Mouse (Mus musculus) layer of hippocampus, adult 8-10 months (tissue): Measurements from ENCODE around the gene Atp6ap1l. TPM values are rescaled to one million over a fixed set of nuclear protein-coding genes. Genes with fewer than 3 reads are reported as not detected.
"Not testable (repeated sequence)": the region's sequence is repeated elsewhere in the genome, so short reads cannot be mapped to it uniquely, and the experiment has no call there.

Source experiments
- DNase-seq, 2 experiments: peaks; one replicate each; pipeline ENCODE4 v3.0.0; 2022; ENCODE audit warnings: low spot score in 2 of 2
- total RNA-seq, 4 experiments: library from RNA; stranded (reverse); gene quantifications; 2 replicates each; pipeline ENCODE4 v1.2.4; 2022

Atp6ap1l gene
- 1 to 10 TPM; 1.8 to 5.2 (median 2.3) TPM for total RNA-seq

DNA sequence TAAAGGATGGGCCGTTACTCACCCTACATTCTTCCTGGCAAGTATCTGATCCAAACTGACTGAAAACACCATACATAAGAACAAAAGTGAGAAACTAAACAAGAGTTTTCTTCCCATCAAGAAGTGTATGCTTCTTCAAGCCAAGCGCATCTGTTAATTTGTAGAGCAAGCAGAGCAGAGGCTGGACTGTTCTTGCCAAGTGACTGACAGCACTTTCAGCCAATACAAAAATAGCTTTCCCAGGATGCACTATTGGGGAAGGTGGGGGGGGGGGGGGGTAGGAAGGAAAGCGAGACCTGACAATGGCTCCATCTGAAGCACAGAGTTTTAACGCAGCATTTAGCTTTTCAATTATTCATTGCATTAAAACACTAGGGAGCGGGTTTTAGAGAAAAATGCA, at the start of gene Atp6ap1l:
Gene Atp6ap1l, minus strand, starts transcription at position 180 of the 400 bp plus-strand sequence.
- no peak for DNase-seq

DNA sequence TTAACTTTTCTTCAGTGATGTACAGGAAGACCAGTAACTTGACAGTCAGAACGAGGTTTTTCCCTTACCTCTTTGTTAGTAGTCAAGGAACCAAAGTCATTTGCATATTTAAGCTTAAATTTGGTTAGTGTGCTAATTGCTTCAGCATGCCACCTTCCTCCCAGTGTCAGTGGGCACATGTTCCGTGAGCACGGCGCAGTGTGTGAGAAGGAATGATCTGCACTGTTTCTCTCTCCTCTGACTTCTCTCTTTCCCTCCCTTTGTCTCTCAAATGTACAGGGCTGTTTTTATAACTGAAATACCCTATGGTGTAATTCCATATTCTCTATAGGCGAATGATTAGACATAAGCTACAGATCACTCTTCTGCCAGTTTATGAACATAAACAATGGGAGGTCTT, 34.4 kb upstream of the Atp6ap1l start:
- DNase-seq = no peak

DNA sequence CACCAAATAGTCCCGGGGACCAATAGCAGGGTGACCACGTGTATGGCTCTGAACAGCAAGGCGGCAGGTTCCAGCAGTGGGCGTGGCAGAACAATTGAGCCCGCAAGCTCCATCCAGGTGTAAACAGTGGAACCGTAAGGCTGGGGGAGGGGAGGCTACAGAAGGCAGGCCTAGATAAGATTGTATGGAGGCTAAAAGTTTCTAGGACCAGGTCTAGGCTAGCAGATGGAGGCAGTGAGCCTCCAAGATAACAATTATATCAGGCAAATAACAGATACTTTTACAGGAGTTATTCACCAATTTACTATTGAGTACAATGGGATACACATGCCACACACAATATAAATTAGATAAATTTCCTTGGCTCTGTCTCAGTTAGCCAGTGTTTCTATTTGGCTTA, 34.0 kb upstream of the Atp6ap1l start:
- DNase-seq = no peak

DNA sequence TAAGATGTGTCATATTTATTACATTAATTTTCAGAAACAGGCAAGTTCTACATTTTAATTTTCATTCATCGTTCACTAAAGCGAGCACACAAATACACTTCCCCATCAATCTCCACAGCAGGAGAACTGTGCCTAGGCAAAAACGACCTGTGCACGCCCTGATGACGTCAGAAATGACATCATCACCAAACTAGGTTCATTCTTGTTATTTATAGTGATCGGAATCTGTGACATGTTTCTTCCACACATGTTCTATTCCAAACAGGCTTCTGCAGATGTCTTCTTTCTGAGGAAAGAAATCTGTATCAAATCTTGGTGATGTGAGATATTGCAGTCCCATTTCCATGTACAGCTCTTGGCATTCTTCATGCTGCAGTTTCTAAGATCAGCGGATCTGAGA, 30.7 kb upstream of the Atp6ap1l start:
- DNase-seq = no peak

DNA sequence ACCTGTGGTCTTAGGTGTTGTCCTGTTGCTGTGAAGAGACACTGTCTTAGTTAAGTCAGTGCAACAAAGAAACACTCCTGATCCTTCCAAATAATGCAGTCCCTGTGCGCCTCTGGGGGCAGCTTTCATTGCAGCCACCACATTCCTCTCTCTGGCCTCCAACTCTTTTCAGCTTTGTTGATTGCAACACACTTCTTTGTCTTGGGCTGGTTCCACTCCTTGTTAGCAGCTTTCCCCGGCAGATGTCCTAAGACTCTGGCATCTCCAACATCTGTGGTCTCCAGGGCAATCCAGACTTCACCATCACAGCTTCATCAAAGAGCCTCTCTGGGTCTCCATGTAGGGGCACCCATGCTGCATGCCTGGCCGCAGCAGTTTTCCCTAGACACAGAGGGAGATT, 28.1 kb upstream of the Atp6ap1l start:
- no peak for DNase-seq

DNA sequence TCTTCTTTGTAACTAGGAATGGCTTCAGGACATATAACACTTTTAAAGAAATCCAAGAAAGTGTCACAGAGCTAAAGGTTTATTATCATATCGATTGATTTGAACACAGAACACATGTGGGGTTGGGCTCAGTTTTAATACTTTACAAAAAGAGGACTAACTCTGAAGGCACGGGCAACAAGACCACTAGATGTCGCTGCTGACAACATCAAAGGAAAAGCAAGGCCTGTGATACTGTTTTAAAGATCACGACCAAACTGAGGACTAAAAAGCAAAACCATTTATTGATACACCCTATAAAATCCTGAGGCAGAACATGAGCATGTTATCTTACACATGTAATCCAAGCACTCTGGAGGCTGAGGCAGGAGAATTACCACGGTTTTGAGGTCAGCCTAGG, 24.7 kb upstream of the Atp6ap1l start:
- DNase-seq = peak; percentile 65 to 82

DNA sequence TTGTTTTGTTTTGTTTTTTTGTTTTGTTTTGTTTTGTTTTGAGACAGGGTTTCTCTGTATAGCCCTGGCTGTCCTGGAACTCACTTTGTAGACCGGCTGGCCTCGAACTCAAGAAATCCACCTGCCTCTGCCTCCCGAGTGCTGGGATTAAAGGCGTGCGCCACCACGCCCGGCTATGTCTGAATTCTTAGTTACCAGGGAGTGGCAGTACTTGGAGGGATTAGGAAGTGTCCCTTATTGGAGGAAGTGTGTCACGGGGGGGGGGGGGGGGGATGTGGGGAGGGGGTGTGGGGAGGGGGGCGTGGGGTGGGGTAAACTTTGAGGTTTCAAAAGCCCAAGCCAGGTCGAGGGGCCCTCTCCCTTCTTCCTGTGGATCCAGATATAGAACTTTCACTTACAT, 23.1 kb upstream of the Atp6ap1l start:
- not testable (repeated sequence) for DNase-seq

DNA sequence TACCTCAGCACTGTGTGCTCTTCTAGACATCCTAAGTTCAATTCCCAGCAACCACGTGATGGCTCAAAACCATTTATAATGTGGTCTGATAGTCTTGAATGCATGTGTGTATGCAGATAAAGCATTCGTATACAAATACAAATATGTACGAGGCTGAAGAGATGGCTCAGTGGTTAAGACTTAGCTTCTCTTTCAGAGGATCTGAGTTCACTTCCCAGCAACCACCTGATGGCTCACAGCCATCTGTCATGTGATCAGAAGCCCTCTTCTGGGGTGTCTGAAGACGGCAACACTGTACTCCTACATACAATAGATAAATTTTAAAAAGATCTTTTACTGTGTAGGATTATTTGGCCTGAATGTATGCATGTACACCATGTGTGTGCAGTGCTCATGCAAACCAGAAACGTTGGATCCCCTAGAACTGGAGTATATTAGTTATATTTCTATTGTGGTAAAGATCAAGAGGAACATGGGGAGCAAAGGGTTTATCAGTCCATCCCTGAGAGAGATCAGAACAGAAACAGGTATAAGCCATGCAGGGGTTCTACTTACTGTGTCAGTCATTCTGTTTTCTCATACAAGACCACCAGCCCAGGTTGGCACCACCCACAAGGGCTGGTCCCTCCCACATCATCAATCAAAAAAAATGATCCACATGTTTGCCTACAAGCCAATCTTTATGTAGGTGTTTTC, 21.9 kb upstream of the Atp6ap1l start:
- no peak for DNase-seq

DNA sequence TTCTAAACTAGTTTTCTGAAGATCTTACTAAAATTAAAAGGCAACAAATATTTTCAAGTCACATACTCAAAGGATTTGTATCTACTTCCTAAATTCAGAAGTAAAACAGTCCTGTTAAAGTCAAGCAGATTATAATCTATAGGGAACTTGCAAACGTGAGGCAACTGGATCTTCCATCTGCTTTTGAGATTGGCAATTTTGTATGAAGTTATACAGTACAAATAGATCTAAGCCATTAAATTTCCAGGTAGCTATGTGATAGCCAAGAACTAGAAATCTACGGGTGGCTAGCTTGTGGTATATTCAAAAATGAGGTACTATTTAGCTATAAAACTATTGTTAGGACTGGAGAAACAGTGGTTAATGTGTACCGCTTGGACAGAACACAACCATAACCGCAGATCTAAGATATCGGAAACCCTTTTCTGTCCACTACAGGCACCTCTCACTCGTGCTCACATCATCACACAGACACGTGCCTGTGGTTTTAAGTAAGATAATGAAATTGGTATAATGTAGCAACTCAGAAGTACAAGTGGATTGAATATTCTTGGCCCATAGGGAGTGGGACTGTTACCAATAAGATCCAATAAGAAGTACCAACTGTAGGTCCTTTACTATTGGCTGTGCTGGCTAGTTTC, 21.1 kb upstream of the Atp6ap1l start:
- DNase-seq = no peak

DNA sequence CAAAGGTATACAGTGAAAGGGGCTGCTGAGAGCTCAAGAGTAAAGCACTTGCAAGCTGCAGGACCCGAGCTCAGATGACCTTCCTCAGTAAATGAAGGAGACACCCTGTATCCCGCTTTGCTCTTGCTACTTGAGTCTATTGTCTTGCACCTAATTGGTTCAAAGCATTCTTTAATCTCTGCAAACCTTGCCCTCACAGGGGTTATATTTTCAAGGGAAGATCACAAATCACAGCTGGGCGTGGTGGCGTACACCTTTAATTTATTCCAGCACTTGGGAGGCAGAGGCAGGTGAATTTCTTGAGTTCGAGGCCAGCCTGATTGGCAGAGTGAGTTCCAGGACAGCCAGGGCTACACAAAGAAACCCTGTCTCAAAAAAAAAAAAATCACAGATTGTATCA, 20.0 kb upstream of the Atp6ap1l start:
- DNase-seq = no peak

DNA sequence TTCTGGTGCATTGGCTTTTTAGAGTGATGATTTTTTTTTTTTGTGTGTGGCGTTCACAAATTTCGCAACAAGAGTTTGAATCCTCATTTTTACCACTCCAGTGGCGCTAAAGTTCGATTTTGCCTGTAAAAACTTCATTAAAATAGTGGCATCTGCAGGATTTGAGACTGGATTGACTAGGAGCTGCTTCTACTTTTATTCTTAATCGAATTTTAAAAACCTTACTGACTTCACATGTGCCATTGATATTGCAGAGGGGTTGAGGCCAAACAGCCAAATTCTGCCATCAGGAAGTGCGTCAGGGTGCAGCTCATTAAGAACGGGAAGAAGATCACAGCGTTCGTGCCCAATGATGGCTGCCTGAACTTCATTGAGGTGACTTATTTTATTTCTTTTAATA, 18.9 kb upstream of the Atp6ap1l start:
- DNase-seq = no peak

DNA sequence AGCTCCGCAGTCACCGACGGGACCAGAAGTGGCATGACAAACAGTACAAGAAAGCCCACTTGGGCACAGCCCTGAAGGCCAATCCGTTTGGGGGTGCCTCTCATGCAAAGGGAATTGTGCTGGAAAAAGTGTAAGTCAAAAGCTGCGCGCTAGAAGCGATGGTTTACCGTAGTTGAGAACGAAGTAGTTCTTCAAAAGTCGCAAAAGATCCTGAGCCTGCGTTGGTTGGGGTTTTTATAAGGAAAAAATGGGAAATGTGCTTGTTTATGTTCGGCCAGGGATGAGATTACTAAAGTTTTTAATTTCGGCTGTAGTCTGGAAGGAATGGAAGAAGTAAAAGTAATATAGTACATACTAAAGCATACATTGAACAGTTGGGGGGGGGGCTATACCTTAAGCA, 18.5 kb upstream of the Atp6ap1l start:
- not testable (repeated sequence) for DNase-seq

DNA sequence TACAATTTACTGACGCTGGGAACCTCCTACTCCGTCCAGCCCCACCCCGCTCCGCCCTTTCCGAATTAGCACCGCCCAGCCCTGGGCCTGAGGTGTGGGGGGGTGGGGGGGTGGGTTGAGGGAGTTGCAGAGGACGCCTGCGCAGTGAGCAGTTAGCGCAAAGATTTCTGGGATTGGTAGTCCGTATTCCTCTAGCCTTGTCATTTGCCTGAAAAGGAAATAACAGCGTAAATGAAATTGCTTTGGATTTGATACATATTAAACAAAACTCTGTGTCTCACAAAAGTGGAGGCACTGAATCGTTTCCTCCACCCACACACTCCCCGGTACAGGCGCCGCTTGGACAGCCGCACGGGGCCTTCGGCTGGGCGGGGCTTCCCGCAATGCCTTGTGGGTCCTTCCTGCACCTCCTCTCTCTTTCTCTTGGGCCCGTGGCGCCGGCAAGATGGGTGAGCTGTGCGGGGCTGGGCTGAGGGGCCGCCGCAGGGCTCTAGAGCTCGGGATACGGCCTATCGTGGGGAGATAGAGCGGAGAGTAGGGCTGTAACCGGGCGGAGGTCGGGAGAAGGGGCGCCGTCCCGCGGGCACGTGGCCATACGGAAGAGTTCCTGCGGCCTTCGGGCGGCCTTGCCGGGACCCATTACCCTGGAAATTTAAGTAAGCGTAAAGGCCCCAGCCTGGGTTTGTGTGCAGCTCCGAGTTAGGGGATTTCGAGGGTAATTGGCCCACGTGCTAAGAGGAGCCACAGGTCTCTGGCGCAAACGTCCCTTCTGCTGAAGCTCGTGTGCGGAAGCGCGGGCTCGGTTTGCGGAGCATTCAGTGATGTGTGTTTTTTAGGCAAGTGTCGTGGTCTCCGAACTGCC, 17.8 kb upstream of the Atp6ap1l start, which contains the start of gene Rps23:
Gene Rps23, plus strand, starts transcription at position 208 of the 862 bp plus-strand sequence.
- peak; percentile 84 to 87 for DNase-seq

DNA sequence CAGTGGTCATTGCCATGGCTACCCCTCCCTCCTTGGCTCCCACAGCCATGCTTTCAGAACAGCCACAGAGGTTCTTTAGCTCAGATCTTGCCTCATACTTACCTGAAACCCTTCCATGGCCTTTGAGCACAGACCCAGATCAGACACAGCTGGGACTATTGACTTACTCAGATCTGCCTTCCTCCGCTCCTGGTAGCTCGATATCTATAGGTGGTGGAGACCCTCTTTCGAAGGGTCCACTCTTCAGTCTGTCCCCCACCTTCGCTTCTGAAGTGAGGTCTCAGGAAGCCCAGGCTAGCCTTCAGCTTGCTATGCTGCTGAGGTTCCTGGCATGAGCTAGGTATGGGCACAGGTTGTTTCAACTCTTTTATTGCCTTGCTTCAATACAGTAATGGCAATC, 9.6 kb upstream of the Atp6ap1l start:
- DNase-seq = no peak

DNA sequence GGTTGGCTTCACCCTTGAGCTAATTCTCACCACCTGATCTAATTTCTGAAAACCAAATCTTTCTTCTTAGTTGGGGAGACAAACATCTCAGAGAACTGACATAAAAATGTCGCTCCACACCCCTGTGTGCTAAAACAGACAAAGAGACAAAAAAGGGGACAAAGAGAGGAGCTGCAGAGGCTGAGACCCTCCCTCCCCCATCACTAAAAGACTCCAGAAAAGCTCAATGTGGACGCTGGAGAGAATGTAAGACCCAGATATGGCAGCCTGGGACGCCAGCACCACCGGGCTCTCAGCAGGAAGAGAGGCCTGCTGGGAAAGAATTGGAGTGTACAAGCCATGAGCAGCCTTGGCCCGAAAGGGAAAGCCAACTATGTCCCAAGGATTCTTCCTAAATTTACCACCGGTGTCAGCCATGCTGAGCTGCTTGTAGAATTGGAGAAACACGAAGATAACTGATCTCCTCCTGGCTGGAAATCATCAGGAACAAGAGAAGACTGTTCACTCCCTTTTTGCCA, 8.6 kb upstream of the Atp6ap1l start:
- DNase-seq = no peak

DNA sequence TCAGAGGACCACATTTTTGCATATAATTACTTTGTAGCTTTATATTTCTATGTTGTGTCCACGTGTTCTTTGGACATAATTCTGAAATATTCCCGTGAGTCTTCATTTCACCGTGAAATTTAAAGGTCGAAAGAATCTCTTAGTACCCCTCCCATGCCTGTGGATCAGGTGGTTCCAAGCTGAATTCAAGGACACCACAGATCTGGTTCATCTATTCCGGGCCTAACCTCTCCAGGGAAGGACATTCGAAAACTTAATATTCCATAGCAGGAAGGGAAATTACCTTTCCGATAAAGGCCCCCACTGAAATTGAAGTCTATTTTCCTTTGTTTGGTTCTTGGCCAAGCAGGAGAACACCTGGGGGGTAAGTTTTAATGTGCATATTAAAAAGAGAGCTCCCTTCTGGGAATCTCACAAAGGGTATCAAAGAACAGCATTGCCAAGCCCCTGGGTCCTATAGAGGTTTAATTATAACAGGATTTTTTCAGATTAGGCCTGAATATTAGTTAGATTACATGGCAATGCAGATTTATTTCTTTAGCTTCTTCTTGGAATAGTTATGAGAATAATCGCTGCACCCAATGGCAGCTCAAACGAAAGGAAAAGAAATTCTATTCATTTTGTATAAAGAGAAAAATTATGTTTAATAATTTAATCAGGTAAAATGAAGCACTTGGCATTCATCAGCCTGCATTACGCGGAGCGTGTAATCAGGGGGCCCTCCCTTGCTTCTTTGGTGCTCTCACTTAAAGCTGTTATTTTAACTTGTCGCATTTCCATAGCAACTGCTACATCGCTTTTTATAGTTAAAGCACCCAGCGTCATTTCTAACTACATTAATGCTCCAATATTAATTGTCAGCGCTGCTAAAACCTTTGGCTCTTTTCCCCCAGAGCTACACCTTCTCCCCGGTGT, 7.9 kb upstream of the Atp6ap1l start:
- peak in 1 of 2 experiments; percentile 25 for DNase-seq

DNA sequence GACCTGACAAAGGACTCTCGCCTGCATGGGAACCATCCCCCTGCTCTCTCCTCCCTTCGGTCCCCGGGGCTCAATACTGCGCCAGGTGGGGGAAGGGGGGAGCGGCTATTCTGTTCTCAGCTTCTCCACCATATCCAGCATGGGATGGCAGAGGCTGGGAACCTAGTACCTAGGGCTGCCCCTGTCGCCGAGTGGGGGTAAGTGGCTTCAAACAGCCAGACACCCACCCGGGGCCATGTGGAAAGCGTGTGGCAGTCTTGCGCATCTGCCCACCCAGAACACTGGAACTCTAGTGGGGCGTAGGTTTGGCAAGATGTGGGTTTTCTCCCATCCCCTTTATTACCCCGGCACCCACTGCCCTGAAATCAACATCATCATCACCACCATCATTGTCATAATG, 2.2 kb upstream of the Atp6ap1l start:
- DNase-seq = no peak

DNA sequence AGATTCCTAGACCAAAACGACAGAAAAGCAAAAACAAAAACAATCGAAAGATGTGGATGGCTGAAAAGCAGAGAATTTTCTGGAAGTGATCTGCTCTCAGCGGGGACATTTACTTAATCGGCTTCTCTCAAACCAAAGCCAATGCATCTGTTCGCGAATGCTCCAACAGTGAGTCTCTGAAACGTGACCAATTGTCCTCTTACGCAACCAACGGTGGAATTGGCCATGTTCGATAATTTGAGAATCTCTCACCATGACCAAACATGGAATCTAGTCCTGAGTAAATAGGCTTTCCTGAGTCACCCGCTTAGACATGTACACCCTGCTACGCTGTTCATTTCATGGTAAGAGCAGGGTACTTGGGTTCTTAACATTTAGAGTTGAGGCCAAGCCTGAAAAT, 8.3 kb downstream of the Atp6ap1l start:
- DNase-seq = no peak

DNA sequence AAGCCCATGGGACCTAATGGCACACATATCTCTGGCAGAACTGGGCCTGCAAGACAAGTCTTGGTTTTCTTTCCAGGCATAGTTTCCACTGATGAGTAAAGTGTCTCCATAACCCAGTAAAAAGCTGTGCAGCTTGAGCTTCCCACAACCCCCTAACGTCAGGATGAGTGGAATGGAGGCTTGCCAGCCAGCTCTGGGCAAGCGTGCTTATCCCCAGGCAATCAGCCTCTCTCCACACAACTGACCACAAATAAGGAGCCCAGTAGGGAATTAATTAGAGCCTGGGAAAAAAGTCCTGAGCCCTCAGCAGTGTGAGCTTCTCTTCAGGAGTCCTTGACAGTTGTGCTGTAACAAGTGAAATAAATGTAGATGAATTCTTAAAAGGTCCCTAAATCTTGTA, 9.1 kb downstream of the Atp6ap1l start:
- DNase-seq = peak; percentile 19 to 30

DNA sequence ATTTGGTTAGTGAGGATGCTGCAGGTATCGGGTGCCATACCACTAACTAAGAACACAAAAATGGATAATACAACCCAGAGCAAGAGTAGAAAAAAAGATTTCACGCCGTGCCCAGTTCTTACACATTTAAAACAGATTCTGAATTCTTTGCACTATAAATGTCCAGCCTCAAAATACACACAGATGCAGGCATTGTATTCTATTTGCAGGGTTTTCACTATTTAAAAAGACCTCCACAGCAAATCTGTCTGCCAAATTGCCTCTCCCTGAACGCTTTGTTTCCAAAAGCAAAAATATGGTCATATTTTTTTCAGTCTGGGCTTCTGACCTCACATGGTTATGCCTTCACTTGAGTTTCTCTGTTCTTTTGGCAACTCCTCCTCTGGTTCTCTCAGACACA, 10.3 kb downstream of the Atp6ap1l start:
- DNase-seq = no peak

DNA sequence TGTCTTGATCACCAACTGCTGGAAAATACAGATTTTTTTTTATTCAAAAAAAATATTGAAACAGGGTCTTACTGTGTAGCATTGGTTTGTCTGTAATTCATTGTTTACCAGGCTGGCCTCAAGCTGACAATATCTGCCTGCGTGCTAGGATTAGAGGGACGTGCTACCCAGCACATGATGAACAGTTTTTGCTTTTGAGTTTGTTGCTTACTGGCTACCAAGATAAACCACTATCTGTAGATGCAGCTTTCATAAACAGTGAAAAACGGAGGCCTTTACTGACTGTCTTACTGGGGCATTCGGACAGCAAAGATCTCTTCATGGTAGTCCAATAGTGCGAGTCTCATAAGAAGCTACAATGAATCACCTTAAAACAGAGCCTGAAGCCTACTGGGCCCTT, 15.0 kb downstream of the Atp6ap1l start:
- DNase-seq = no peak
